Mouse (Mus musculus) heart, adult 18-20 months (tissue): ENCODE data around the gene Gm21170. TPM values are rescaled to one million over a fixed set of nuclear protein-coding genes. Genes with fewer than 3 reads are reported as not detected.
"Not testable (repeated sequence)": the region's sequence is repeated elsewhere in the genome, so short reads cannot be mapped to it uniquely, and the experiment has no call there.

ENCODE experiments used
- DNase-seq, 2 experiments: peaks; one replicate each; pipeline ENCODE4 v3.0.0; 2021 to 2022; ENCODE audit warnings: mixed read lengths in 1 of 2
- long read RNA-seq, 2 experiments: library from polyadenylated mRNA; stranded (forward); transcript quantifications; one replicate each; pipeline ENCODE4 v2.0.0; 2021
- total RNA-seq, 2 experiments: library from RNA; stranded (reverse); gene quantifications; 2 replicates each; pipeline ENCODE4 v1.2.3; 2021

Gene Gm21170
- total RNA-seq, result not detected
- long read RNA-seq, experiment 1, result 0 reads
- long read RNA-seq, experiment 2, result 0 reads

DNA sequence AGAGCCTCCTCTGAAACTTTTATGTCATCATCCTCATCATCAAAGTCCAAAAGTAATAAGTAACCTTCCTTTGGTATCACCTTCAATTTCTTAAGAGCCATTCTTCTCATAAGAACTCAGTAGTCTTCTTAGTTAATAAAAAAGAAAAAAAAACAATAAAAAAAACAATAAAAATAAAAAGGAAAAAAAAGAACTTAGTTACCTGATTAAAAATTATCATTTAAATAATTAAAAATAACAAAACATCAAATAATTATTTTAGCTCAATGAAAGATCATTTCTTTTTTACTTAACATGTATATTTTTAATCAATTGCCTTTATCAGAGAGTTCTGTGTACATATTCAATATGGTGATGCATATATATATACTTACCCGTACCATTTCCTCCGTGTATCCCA is at the start of gene Gm21170:
Gene Gm21170, minus strand, starts transcription at position 101 of the 400 bp plus-strand sequence.
- not testable (repeated sequence) for DNase-seq

Other genes with a start within 250 kb of the Gm21170 start
- gene Gm21256, start 240.1 kb downstream of the Gm21170 start, total RNA-seq, result not detected